Mouse (Mus musculus) layer of hippocampus, postnatal 36 days (tissue): ENCODE measurements at regions not wholly inside any gene's neighbourhood (a gene's known extent, or its start where the extent isn't known, plus 50 kb on each side); places are given as distances from the start of the nearest gene placed in this dataset.

Experiments
- DNase-seq, 2 experiments: peaks; one replicate each; pipeline ENCODE4 v3.0.0; 2022

- DNase-seq = no peak
Measured at GRCm38 (mm10) chr16:71952879-71953406, 355.2 kb upstream of the Robo1 start.

DNA sequence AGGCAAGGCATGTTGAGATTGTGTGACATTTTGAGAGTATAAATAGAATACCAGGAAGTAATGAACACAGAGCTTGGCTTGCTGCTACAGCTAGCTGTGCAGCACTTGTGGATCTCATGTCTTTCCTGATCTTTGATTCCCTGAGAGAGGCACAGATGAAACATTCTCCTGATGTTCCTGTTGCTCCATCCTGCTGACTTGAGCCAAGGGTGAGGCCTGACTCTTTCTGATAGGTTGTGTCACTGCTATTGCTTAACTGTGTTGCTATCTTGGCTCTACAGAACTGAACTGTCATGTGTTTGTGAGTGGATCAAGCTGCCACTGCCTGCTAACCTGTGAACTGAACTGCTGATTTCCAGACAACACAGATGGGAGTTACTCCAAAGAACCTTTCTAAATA lies 344.5 kb upstream of the Robo1 start:
- DNase-seq = no peak

- no peak for DNase-seq
Measured at GRCm38 (mm10) chr16:71973811-71974210, 334.3 kb upstream of the Robo1 start.

DNA sequence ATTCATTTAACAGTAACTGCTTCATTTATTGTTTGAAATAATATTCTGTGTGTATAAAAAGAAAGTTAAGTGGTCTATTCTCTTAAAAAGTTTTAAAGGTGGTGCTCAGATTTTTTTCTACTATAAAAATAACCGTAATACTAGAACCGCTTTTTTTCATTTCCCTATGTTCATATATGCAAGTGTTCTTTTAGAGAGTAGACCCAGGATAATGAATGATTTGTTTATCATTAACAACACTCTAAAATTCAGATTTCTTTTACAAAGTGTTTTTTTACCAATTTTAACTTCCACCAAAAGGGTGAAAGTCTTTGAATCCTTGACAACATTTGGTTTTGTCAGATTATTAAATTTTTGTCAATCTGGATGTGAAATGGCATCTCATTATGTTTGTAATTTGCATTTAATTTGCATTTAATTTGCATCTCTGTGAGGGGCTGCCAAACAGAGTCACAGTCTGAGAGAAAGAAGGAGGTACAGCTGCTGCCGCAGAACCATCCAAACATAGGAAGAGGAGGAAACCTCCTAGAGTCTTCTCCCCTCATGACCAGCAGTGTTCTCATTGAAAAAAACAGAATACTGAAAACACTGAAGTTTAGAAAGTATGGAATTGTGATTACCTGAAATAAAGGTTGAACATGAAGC lies 310.4 kb upstream of the Robo1 start:
- peak in 1 of 2 experiments; percentile 1 for DNase-seq

DNA sequence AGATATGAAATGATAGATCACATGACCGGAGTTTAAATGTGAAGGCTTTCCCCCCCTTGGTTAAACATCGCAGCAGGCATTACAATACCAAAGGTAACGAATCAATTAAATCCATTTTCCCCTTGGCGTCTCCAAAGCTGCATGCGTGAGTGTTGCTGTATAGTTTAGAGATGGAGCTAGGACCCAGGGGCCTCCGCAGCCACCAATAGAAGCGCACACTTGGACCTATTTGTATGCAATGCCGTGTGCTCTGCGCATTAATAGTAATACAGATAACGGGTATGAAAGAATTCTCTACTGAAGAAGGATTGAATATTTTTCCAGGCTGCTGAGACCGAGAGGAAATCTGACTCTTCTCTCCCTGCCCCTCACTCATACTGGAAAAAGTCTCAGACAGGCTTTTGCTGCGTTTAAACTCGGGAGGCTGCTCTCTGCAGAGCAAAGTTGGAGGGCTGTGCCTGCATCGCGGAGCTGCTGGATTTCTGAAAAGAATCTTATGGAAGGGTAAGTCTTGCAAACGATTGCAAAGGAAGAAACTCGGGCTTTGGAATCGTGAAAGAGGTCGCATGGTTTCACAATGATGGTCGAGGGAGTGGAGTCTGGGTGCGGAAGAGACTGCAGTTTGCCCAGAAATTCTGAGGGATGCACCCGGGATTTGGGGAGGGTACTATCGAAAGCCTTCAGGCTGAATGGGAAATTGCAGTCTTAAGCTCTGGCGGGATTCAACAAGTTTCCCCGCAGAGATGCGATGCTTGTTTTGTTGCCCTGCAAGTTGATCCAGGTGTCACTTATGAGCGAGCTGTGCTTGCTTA lies 280.5 kb upstream of the Robo1 start:
- peak; percentile 40 to 50 for DNase-seq

DNA sequence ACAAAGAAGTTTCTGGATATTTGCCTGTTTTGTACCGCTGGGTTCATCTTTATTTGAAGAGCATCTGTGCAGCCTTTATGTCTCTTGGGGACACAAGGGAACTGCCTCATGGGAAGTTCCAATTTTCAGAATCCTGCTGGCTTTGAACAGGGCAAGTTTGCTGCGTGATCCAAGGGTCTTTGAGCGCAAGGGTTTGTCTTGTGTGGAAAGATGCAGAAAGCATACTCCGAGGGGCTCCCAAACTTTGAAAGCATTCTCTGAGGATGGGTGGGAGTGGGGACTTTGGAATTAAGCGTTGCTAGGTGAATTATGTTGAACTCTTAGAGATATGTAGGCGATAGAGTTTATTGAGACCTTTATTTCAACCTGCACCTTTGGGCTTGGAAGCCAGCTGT lies 279.9 kb upstream of the Robo1 start:
- DNase-seq = no peak

DNA sequence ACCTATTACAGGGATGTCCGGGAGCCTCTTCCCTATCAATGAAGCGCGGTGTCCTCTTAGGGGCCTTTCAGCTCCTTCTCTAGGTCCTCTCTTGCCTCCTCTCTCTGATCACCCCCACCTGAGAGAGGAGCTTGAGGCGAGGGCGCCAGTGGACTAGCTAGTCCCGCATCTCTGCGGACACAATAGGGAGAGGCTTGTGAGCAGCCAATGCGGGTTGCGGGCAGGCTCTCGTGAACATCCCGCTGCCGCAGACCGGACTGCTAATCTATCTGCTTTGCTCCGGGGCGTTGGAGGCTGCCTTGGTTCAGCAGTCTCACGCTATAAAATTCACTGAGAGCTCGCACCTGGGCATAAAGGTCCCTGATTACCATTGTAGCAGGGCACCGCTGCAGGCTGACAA lies 279.3 kb upstream of the Robo1 start:
- DNase-seq = peak; percentile 34 to 39

DNA sequence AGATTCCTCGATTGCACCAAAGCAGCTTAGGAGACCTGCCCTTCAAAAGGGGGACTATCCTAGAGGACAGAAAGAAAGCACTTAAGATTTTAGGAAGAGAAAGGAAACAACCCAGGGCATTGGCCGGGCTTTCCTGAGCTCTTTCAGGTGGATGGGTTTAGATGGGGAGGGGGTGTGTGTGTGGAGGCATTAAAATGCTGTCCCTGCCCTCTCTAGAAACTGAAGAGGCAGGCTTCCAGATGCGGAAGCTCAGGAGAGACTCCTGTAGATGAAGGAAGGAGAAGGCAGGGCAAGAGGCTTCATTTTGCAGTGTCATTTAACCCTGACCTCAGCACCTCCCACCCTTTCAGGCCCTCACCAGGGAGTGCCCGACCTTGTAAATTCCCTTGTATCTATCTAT lies 278.8 kb upstream of the Robo1 start:
- no peak for DNase-seq

GRCm38 (mm10) chr16:72068254-72068653 lies 239.9 kb upstream of the Robo1 start:
- no peak for DNase-seq

DNA sequence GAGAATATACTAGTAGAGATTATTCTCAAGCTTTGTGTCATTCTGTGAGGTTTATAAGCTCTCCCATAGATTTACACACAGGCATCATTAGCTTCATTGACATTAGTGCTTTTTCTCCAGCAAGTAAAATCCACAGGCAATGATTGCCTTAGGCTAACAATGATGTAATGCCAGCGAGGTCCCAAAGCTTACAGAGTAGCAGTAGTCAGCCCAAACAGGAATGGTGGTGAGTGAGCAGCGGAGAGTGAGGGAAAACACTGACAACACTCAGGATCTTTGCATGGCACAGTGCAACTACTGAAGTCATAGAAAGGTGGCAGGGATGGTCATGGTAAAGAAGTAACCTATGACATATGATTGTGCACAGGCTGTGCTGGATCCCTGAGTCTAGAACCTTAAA lies 238.5 kb upstream of the Robo1 start:
- no peak for DNase-seq

DNA sequence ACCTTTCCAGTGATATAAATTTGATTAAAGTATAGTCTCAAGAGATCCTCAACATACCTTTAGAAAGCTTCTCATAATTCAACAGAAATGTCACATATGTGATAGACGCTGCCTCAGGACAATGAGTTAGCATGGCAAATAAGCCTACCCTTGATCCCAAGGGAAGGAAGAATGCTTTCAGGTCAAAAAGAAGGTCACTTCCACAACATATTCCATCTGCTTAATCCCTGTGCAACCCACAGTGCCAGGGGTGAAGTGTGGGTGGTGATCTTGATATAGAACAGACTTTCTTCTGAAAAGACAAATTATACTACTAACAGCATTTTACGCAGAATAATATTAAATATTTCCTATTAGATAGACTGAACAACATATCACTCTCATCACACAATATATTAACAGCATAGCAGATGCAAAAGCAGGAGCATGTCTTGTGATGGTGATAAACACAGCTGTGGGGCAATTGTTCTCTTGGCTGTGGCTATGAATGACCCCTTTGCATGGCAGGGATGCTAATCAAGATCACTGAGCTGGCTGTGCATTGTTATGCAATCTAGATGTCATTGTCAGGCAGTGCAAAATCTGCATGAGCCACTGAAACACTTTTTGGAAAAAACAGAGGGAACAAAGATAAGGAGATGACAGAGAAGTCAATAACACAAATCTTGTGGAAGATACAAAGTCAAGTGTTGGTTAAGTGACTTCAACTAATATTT lies 236.2 kb upstream of the Robo1 start:
- DNase-seq = no peak

DNA sequence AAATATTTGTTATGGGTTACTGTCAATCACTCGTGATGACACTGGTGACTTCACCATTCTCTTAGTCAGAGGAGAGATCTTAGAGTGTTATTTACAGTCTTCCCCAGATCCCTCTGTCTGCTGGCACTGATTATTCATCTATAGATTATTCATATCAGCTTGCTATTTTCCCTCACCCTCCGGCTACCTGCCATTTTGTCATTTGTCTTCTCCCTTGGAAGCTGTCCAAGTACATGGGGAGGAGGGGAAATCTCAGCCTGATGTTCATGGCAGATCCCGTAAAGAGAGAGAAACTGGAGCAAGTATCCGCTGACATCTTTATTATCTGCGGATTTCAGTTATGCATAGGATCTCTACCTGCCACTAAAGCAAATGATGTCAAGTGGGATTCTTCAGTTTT lies 222.9 kb upstream of the Robo1 start:
- DNase-seq = no peak

- peak in 1 of 2 experiments; percentile 4 for DNase-seq
Measured at GRCm38 (mm10) chr16:72088053-72088452, 220.1 kb upstream of the Robo1 start.

DNA sequence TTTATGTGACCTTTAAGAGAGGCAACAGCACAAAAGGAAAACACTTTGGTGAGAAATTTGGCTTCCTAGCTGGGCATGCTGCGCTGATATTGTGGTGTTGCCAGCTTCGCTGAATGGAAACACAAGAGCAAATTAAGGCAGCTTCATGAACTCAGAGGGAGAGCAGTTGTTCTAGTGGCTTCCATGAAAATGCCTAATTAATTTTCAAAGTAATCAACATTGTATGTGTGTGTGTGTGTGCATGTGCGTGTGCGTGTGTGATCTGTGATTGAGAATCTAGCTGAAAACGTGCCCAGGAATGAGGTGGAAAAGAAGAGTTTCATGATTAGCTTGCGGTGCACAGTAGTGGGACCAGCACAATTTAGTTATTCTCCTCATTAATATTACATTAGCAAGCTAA lies 219.2 kb upstream of the Robo1 start:
- no peak for DNase-seq
